In the genomic region with DNA sequence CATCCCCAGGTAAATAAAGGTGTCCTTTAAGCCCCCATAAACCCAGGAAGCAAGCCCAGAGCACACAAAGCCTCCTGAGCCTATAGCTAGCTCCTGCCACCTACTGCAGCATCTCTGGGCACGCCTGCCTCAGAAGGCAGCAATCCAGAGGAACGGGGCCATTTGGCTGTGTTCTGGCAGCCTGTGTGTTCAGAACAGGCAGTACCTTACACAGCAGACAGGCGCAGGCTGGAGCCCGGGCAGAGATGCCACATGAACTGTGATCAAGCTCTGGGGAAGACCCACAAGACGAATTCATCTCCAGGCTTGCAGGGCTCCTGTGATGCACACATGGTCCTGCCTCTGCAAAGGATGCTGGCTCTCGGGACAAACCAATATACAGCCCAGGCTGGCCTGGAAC, we compare ENCODE assay signal across 9 mouse cellular contexts. TPM values are rescaled to one million over a fixed set of nuclear protein-coding genes. Genes with fewer than 3 reads are reported as not detected.
DNase-seq lines count a peak whose midpoint lies in the region; ATAC-seq and TF ChIP-seq lines count a peak whose summit lies in the region.
"Had no signal": no experiment of that assay in that cellular context is flagged by ENCODE, and none has a peak within 500 bp of the region (broad histone marks: within the 10 kb centered on the region; RNA-seq: fewer than 3 reads in every experiment).

No protein-coding gene starts in this region.

- 0 out of 2 replicates have a peak overlapping the region, but pooled peaks have one; percentile 51 for H3K27ac ChIP-seq in intestine, embryonic 15.5 days
- H3K27ac ChIP-seq in intestine, postnatal 0 days (ENCODE audit: low read depth, low read length): no peak overlapping the region
- 0 out of 2 replicates have a peak overlapping the region, but pooled peaks have one; percentile 72 for H3K27ac ChIP-seq in neural tube, embryonic 13.5 days (replicated peaks)

- no peak for ATAC-seq in intestine, embryonic 15.5 days
- no peak for ATAC-seq in intestine, postnatal 0 days
- ATAC-seq in neural tube, embryonic 13.5 days (ENCODE audit: low read depth): no peak

- H3K4me1 ChIP-seq in intestine, embryonic 15.5 days (replicated peaks): peaks cover 9% of the 10 kb centered on the region; the same call in 1 of the 2 replicates
- H3K4me1 ChIP-seq in intestine, postnatal 0 days (replicated peaks; ENCODE audit: control insufficient read depth, insufficient read depth, low read length): no peaks in the 10 kb centered on the region
- H3K4me1 ChIP-seq in neural tube, embryonic 13.5 days (replicated peaks): peaks cover 51% of the 10 kb centered on the region

- peaks cover 26% of the 10 kb centered on the region; the same call in 1 of the 2 replicates for H3K36me3 ChIP-seq in intestine, embryonic 15.5 days
- peaks cover 47% of the 10 kb centered on the region for H3K36me3 ChIP-seq in intestine, postnatal 0 days (ENCODE audit: control insufficient read depth, insufficient read depth)
- peaks cover 46% of the 10 kb centered on the region for H3K36me3 ChIP-seq in neural tube, embryonic 13.5 days

- no peaks in the 10 kb centered on the region for H3K27me3 ChIP-seq in intestine, embryonic 15.5 days (replicated peaks)
- H3K27me3 ChIP-seq in intestine, postnatal 0 days (replicated peaks; ENCODE audit: control insufficient read depth, insufficient read depth, low read length): no peaks in the 10 kb centered on the region
- no peaks in the 10 kb centered on the region for H3K27me3 ChIP-seq in neural tube, embryonic 13.5 days

- peak; percentile 85 for DNase-seq in cerebellum, adult 9-10 months
- DNase-seq in induced T-regulatory cell, adult 2 months (ENCODE audit: low read depth): peak; percentile 16
- DNase-seq in lung, postnatal 10 days: no peak
- no peak for DNase-seq in adrenal gland, postnatal 25 days
- no peak for DNase-seq in kidney, postnatal 14 days
- DNase-seq: liver had no signal

- H3K4me2 ChIP-seq in intestine, embryonic 15.5 days (replicated peaks): no peak overlapping the region
- no peak overlapping the region for H3K4me2 ChIP-seq in intestine, postnatal 0 days (replicated peaks; ENCODE audit: low read depth)
- no peak overlapping the region for H3K4me2 ChIP-seq in neural tube, embryonic 13.5 days

- no peaks in the 10 kb centered on the region for H3K9me3 ChIP-seq in intestine, embryonic 15.5 days
- no peaks in the 10 kb centered on the region for H3K9me3 ChIP-seq in intestine, postnatal 0 days (ENCODE audit: control insufficient read depth)
- H3K9me3 ChIP-seq in neural tube, embryonic 13.5 days: no peaks in the 10 kb centered on the region

- whole genome bisulfite sequencing in intestine, embryonic 15.5 days: 74% methylated on average over 6 of the region's 6 CpGs
- 81% methylated on average over 6 of the region's 6 CpGs for WGBS in intestine, postnatal 0 days
- 80% methylated on average over 6 of the region's 6 CpGs for WGBS in neural tube, embryonic 13.5 days

- H3K9ac ChIP-seq in intestine, embryonic 15.5 days: no peak overlapping the region
- H3K9ac ChIP-seq in intestine, postnatal 0 days (ENCODE audit: low read depth, low read length): no peak overlapping the region
- peak overlapping the region; percentile 62; the same call in 1 of the 2 replicates for H3K9ac ChIP-seq in neural tube, embryonic 13.5 days

- no peak for TF ChIP-seq CTCF in intestine, postnatal 0 days (IDR thresholded peaks at IDR 0.05; ENCODE audit: low read depth)

- H3K4me3 ChIP-seq in intestine, embryonic 15.5 days (replicated peaks): no peak overlapping the region
- H3K4me3 ChIP-seq in intestine, postnatal 0 days (ENCODE audit: low read depth, low read length): no peak overlapping the region
- no peak overlapping the region for H3K4me3 ChIP-seq in neural tube, embryonic 13.5 days

RNA-seq across cellular contexts. Expression of gene Fbxl18, which starts 15.0 kb away (rescaled TPM):
- polyA plus RNA-seq in intestine, embryonic 15.5 days (2015; fragmentation: Nextera tagmentation; extraction: Ambion mirVana): 11.1 and 11.4 TPM in 2 replicates
- 5.6 and 6.2 TPM in 2 replicates for polyA plus RNA-seq in intestine, postnatal 0 days (2015; fragmentation: Nextera tagmentation; extraction: Ambion mirVana)
- 25.5 and 28.2 TPM in 2 replicates for polyA plus RNA-seq in neural tube, embryonic 13.5 days (2015; fragmentation: Nextera tagmentation; extraction: Ambion mirVana)
- total RNA-seq in adrenal gland, postnatal 25 days (2021): 14.5 and 19.8 TPM in 2 replicates

RNA-seq across cellular contexts. Expression of gene Actb, which starts 26.3 kb away (rescaled TPM):
- 14,579 and 17,104 TPM in 2 replicates for polyA plus RNA-seq in intestine, embryonic 15.5 days (2015; fragmentation: Nextera tagmentation; extraction: Ambion mirVana)
- 22,808 and 23,070 TPM in 2 replicates for polyA plus RNA-seq in intestine, postnatal 0 days (2015; fragmentation: Nextera tagmentation; extraction: Ambion mirVana)
- polyA plus RNA-seq in neural tube, embryonic 13.5 days (2015; fragmentation: Nextera tagmentation; extraction: Ambion mirVana): 15,088 and 16,772 TPM in 2 replicates
- 2,846 and 3,181 TPM in 2 replicates for total RNA-seq in adrenal gland, postnatal 25 days (2021)

Comparison
In these comparisons a context has a peak if more than half of its experiments do, and no peak if none do; other contexts are left out.
1. DNase-seq: peak in cerebellum, adult 9-10 months (single experiment) and induced T-regulatory cell, adult 2 months (single experiment); none in lung, postnatal 10 days (single experiment), adrenal gland, postnatal 25 days (single experiment) and kidney, postnatal 14 days (single experiment).